Mouse (Mus musculus): ENCODE measurements around the gene Omp.

The Omp gene

DNA sequence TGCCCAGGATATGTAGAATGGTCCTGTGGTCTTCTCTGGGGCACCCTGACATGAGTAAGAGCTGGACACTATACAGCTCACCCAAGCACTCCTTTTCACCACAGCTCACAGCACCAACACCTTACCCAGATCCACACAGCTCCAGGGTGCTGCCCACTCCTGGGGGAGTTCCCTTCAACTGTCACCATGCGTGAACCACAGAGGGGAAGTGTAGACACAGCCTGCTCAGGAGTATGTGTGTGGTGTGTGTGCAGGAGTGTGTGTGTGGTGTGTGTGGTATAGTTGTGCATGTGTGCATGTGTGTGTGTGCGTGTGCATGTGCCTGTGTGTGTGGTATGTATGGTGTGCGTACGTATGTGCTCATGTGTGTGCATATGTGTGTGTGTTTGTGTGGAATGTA is 49.5 kb downstream of the Omp start:
- no peak for DNase-seq

Data from spleen, adult 18-20 months (tissue).